Mouse (Mus musculus) kidney, embryonic 14.5 days (tissue): ENCODE data around the gene Vti1a. TPM values are rescaled to one million over a fixed set of nuclear protein-coding genes. Genes with fewer than 3 reads are reported as not detected.

Experiments
- ATAC-seq: fragments of 200-750 bp; cut with Nextera tagmentation; 2 replicates; pipeline ENCODE4 v1.8.0; 2017; ENCODE audit warnings: moderate number of reproducible peaks, mild to moderate bottlenecking, moderate TSS enrichment, moderate library complexity; ENCODE audit not compliant: low FRiP score, low TSS enrichment
- H3K27ac ChIP-seq: fragments of 300-500 bp; sonication (generic); 2 replicates; pipeline ENCODE4 v1.5.1; 2014; ENCODE audit warnings: low read depth, mild to moderate bottlenecking, low read length, moderate library complexity, mixed read lengths
- H3K27me3 ChIP-seq: fragments of 300-500 bp; sonication (generic); 2 replicates; pipeline ENCODE4 v1.6.1; 2014; ENCODE audit warnings: mild to moderate bottlenecking, low read length; ENCODE audit not compliant: control insufficient read depth, insufficient read depth
- H3K36me3 ChIP-seq: fragments of 300-500 bp; sonication (generic); 2 replicates; pipeline ENCODE4 v1.6.1; 2014; ENCODE audit warnings: low read length, mixed read lengths; ENCODE audit not compliant: control insufficient read depth, insufficient read depth
- H3K4me1 ChIP-seq: fragments of 300-500 bp; sonication (generic); 2 replicates; pipeline ENCODE4 v1.6.1; 2014; ENCODE audit warnings: low read length, mixed read lengths; ENCODE audit not compliant: control insufficient read depth, insufficient read depth
- H3K4me2 ChIP-seq: fragments of 300-500 bp; sonication (generic); replicated peaks from 2 replicates; pipeline ENCODE4 v1.6.1; 2014; ENCODE audit warnings: low read depth, mild to moderate bottlenecking, low read length
- H3K4me3 ChIP-seq: fragments of 300-500 bp; sonication (generic); 2 replicates; pipeline ENCODE4 v1.5.1; 2014; ENCODE audit warnings: mild to moderate bottlenecking, low read length
- H3K9ac ChIP-seq: fragments of 300-500 bp; sonication (generic); 2 replicates; pipeline ENCODE4 v1.6.1; 2014; ENCODE audit warnings: low read depth, mild to moderate bottlenecking, low read length, moderate library complexity
- H3K9me3 ChIP-seq: fragments of 300-500 bp; sonication (generic); 2 replicates; pipeline ENCODE4 v1.6.1; 2016; ENCODE audit warnings: low read length; ENCODE audit not compliant: control insufficient read depth
- WGBS: fragments of 180-500 bp; shearing (Covaris S2); extraction: QIAGEN DNeasy Blood & Tissue Kit; methylation state at CpG from one replicate; pipeline ENCODE4 v1.1.7; 2014; 5-methylcytosine and 5-hydroxymethylcytosine counted together
- polyA plus RNA-seq: library from polyadenylated mRNA; unstranded; fragments of >200 nt; fragmentation: Nextera tagmentation; extraction: Ambion mirVana; gene quantifications from 2 replicates; pipeline ENCODE4 v1.2.1, GENCODE M21; 2014

Vti1a gene
- polyA plus RNA-seq, 1 experiment from 2014 or later = 25.7 TPM

- Histone ChIP-seq H3K9me3 (no peaks in the 10 kb centered on the region), H3K9ac (no peak overlapping the region), H3K36me3 (no peaks in the 10 kb centered on the region), H3K27ac (no peak overlapping the region), H3K27me3 (no peaks in the 10 kb centered on the region), H3K4me2 (no peak overlapping the region), H3K4me1 (peaks cover 8% of the 10 kb centered on the region; the same call in 1 of the 2 replicates), H3K4me3 (no peak overlapping the region)
- WGBS = 86% methylated on average over 8 of the region's 8 CpGs
- ATAC-seq = no peak
Measured at GRCm38 (mm10) chr19:55472582-55472981, 156.5 kb downstream of the Vti1a start.

GRCm38 (mm10) chr19:55474225-55474624 is 158.1 kb downstream of the Vti1a start:
- Histone ChIP-seq H3K9me3 (no peaks in the 10 kb centered on the region), H3K27ac (no peak overlapping the region), H3K36me3 (no peaks in the 10 kb centered on the region), H3K4me3 (no peak overlapping the region), H3K4me1 (peaks cover 5% of the 10 kb centered on the region; the same call in 1 of the 2 replicates), H3K9ac (no peak overlapping the region), H3K27me3 (no peaks in the 10 kb centered on the region), H3K4me2 (no peak overlapping the region)
- no peak for ATAC-seq
- WGBS = 65% methylated on average over 5 of the region's 6 CpGs

GRCm38 (mm10) chr19:55480526-55480925 is 164.4 kb downstream of the Vti1a start:
- no peak overlapping the region for H3K27ac ChIP-seq
- no peak overlapping the region for H3K4me2 ChIP-seq
- H3K9me3 ChIP-seq = no peaks in the 10 kb centered on the region
- ATAC-seq = no peak
- no peak overlapping the region for H3K9ac ChIP-seq
- H3K36me3 ChIP-seq = no peaks in the 10 kb centered on the region
- H3K27me3 ChIP-seq = no peaks in the 10 kb centered on the region
- WGBS = 65% methylated on average over 5 of the region's 5 CpGs
- peaks cover 15% of the 10 kb centered on the region for H3K4me1 ChIP-seq
- H3K4me3 ChIP-seq = no peak overlapping the region

DNA sequence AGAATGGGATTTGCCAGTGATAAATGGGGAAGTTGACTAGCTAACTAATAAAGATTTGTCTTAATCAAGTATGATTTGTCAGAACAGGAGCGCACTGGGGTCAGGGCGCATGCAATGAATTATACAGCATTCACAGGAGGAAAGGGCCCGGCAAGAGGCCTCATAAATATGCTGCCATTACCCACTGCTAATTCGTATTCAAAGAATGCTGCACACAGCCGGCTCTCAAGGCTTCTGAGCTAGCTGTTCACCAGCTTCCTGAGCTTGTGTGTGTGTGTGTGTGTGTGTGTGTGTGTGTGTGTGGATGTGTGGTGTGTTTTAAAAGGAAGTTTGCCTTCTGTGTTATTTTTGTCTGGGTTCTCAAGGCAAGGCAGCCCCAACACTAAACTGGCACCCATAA is 165.2 kb downstream of the Vti1a start:
- H3K36me3 ChIP-seq = no peaks in the 10 kb centered on the region
- H3K9ac ChIP-seq = no peak overlapping the region
- peak overlapping the region; percentile 18; the same call in 1 of the 2 replicates for H3K27ac ChIP-seq
- ATAC-seq = 0 out of 2 replicates have a peak, but pooled peaks have one; percentile 43
- WGBS = 11% methylated on average over 5 of the region's 5 CpGs
- peaks cover 15% of the 10 kb centered on the region for H3K4me1 ChIP-seq
- no peak overlapping the region for H3K4me2 ChIP-seq
- H3K27me3 ChIP-seq = no peaks in the 10 kb centered on the region
- H3K9me3 ChIP-seq = no peaks in the 10 kb centered on the region
- H3K4me3 ChIP-seq = no peak overlapping the region

- Histone ChIP-seq H3K27ac (peak overlapping the region; percentile 32; the same call in 1 of the 2 replicates), H3K4me1 (peaks cover 15% of the 10 kb centered on the region), H3K9me3 (no peaks in the 10 kb centered on the region), H3K4me3 (no peak overlapping the region), H3K27me3 (no peaks in the 10 kb centered on the region), H3K9ac (no peak overlapping the region), H3K4me2 (no peak overlapping the region), H3K36me3 (no peaks in the 10 kb centered on the region)
- 46% methylated on average over 5 of the region's 5 CpGs for WGBS
- no peak for ATAC-seq
Measured at GRCm38 (mm10) chr19:55483526-55483925, 167.4 kb downstream of the Vti1a start.

DNA sequence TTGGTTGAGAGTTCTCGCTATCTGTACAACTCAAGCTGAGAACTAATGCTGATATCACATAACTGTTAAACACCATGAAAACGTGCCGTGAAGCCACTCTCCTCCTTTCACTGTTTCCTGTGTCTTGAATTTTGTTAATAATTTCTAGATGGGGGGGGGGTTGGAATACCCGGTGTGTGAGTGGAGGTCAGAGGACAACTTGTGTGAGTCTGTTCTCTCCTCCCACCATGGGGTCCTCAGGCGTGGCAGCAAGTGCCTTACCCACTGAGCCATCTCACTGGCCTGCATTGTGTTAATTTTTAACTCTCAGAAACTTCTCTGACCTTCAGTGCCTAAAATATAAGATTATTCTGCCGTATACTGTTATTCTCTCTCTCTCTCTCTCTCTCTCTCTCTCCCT is 168.5 kb downstream of the Vti1a start:
- Histone ChIP-seq H3K9me3 (no peaks in the 10 kb centered on the region), H3K9ac (no peak overlapping the region), H3K27me3 (no peaks in the 10 kb centered on the region), H3K4me2 (no peak overlapping the region), H3K4me3 (no peak overlapping the region), H3K4me1 (peaks cover 15% of the 10 kb centered on the region), H3K27ac (peak overlapping the region; percentile 14; the same call in 1 of the 2 replicates), H3K36me3 (no peaks in the 10 kb centered on the region)
- peak; percentile 73; the same call in 1 of the 2 replicates for ATAC-seq
- WGBS = 66% methylated on average over 6 of the region's 6 CpGs

- H3K4me2 ChIP-seq = no peak overlapping the region; the same call in 1 of the 2 replicates
- 62% methylated on average over 4 of the region's 4 CpGs for WGBS
Measured at GRCm38 (mm10) chr19:55486473-55486872, 170.4 kb downstream of the Vti1a start.

DNA sequence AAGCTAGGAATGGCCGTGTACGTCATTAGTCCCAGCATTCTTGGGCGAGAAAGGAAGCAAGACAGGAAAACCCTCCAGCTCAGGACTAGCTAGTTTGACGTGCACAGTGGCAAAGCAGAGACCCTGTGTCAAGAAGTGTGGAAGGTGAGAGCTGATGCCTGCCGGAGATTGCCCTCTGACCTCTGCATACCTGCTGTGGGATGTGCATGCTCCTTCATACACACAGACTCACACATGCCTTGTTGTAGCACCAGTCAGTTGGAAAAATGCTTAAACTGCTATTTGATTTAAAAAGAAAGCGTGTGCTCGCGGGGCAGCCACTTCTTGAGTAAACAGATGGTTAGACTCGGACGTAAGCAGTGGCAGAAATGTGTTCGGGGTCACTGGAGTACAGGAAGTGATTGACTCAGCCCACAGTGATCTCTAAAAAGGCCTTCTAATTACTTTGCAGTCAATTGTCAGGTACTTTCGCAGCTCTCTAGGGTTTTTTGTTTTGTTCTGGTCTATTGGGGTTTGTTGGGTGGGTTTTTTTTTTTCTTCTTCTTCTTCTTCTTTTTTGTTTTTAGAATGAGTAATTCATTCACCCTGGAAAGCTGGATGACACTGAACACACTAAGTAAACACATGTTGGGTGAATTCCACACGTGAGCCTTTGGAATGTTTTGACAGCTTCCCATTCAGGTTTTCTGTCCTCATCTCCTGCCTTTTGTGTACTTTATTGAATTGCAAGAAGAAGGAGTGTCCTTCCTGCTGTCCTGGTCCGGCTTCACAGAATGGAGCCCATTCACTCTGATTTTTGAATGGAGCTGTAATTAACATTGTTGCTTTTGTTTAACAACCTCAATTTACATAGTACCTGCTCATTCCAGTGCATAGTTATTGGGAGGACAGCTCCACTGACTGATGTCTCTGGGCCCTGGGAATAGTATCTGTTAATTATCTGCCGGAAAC is 175.3 kb downstream of the Vti1a start:
- Histone ChIP-seq H3K4me2 (no peak overlapping the region; the same call in 1 of the 2 replicates), H3K9me3 (no peaks in the 10 kb centered on the region), H3K9ac (no peak overlapping the region), H3K36me3 (no peaks in the 10 kb centered on the region), H3K27me3 (no peaks in the 10 kb centered on the region), H3K4me1 (peaks cover 22% of the 10 kb centered on the region), H3K4me3 (no peak overlapping the region), H3K27ac (peak overlapping the region; percentile 24)
- 0 out of 2 replicates have a peak, but pooled peaks have one; percentile 60 for ATAC-seq
- WGBS = 15% methylated on average over 15 of the region's 15 CpGs

More at GRCm38 (mm10) chr19:55486473-55486872, 170.4 kb downstream of the Vti1a start:
- H3K9me3 ChIP-seq = no peaks in the 10 kb centered on the region
- H3K27ac ChIP-seq = no peak overlapping the region
- H3K4me3 ChIP-seq = no peak overlapping the region
- no peaks in the 10 kb centered on the region for H3K36me3 ChIP-seq
- no peaks in the 10 kb centered on the region for H3K27me3 ChIP-seq
- peaks cover 20% of the 10 kb centered on the region for H3K4me1 ChIP-seq
- ATAC-seq = no peak
- H3K9ac ChIP-seq = no peak overlapping the region

DNA sequence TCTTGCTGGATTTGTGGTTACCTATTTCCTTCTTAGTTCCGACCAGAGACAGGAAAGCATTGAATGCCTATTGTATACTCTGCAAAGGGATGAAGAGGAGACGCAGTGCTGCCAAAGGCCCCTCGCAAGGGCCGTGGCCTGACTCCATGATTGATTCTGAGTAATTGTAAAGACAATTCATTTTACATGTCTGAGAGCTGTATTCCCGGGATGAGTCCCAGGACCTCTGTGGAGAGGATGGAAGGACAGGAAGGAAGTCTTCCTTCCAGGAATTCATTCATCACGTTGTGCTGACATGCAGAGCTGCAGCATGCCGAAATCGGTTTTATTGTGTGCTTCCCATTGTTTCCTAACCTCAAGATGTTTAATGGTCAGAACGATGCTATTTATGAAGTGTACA is 180.2 kb downstream of the Vti1a start:
- H3K36me3 ChIP-seq = no peaks in the 10 kb centered on the region
- H3K9ac ChIP-seq = no peak overlapping the region
- H3K9me3 ChIP-seq = no peaks in the 10 kb centered on the region
- 52% methylated on average over 9 of the region's 9 CpGs for WGBS
- 0 out of 2 replicates have a peak, but pooled peaks have one; percentile 30 for ATAC-seq
- no peak overlapping the region for H3K4me2 ChIP-seq
- peaks cover 20% of the 10 kb centered on the region for H3K4me1 ChIP-seq
- no peaks in the 10 kb centered on the region for H3K27me3 ChIP-seq
- H3K4me3 ChIP-seq = no peak overlapping the region
- no peak overlapping the region for H3K27ac ChIP-seq
